Mouse (Mus musculus): ENCODE measurements around the gene 2310011J03Rik. TPM values are rescaled to one million over a fixed set of nuclear protein-coding genes. Genes with fewer than 3 reads are reported as not detected.

Gene 2310011J03Rik
- total and polyA plus RNA-seq, 3 experiments: 34.6 to 46.8 (median 37.5) TPM

DNA sequence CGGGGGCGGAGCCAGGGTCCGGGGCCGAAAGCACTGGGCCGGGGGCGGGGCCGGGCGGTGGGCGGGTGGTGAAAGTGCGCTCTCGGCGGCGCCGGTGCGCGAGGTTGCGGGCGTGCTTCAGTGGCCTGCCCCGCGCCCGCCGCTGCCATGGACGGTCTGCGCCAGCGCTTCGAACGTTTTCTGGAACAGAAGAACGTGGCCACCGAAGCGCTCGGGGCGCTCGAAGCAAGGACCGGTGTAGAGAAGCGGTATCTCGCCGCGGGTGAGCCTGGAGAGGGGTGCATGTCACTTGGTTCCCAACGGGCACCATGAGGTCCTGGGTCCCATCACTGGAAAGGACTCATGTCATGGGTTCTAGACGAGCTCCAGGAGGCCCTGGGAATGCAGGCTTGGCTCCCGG, 9.7 kb upstream of the 2310011J03Rik start:
- Histone ChIP-seq H3K4me3 (replicated peaks in 1 of 3; ENCODE audit: low read depth in 2 of 3, low read length in 2 of 3, poor library complexity in 1 of 3) (peak overlapping the region; percentile 55 to 71 (median 55)), H3K4me2 (ENCODE audit: insufficient read depth, low read depth, poor library complexity, severe bottlenecking) (peak overlapping the region; percentile 58), H3K9ac (ENCODE audit: insufficient read depth, low read depth) (peak overlapping the region; percentile 41), H3K27me3 (replicated peaks) (peaks cover 64% of the 10 kb centered on the region), H3K36me3 (replicated peaks in 1 of 2; ENCODE audit: control insufficient read depth in 1 of 2, insufficient read depth in 1 of 2, low read length in 1 of 2) (peaks cover 9 to 14% of the 10 kb centered on the region in 2 experiments), H3K79me2 (replicated peaks; ENCODE audit: control insufficient read depth, extremely low read depth, insufficient read depth, poor library complexity, severe bottlenecking) (no peaks in the 10 kb centered on the region), H3K9me3 (replicated peaks; ENCODE audit: low read length) (peaks cover 5% of the 10 kb centered on the region), H3K27ac (ENCODE audit: insufficient read depth, low read depth) (no peak overlapping the region), H3K4me1 (ENCODE audit: control insufficient read depth in 1 of 2, insufficient read depth in 2 of 2) (peaks cover 24 to 40% of the 10 kb centered on the region in 2 experiments)
- no peak for DNase-seq (ENCODE audit: extremely low read depth)
- TF ChIP-seq POLR2A (IDR thresholded peaks at IDR 0.05; ENCODE audit: low read depth, low read length): peak; percentile 39; the same call in 1 of the 2 replicates
- no peak for TF ChIP-seq IRF4 (IDR thresholded peaks at IDR 0.05; ENCODE audit: low read depth, low read length)
- no peak for TF ChIP-seq HCFC1 (IDR thresholded peaks at IDR 0.05; ENCODE audit: low read depth, low read length)
- TF ChIP-seq ELF1 (IDR thresholded peaks at IDR 0.05; ENCODE audit: low read depth, low read length): no peak
- TF ChIP-seq SIN3A (IDR thresholded peaks at IDR 0.05; ENCODE audit: low read length): peak; percentile 21; the same call in 1 of the 2 replicates
- 0 out of 2 replicates have a peak, but pooled peaks have one; percentile 18 for TF ChIP-seq TCF12 (IDR thresholded peaks at IDR 0.05; ENCODE audit: low read depth, low read length)
- no peak for TF ChIP-seq USF1 (IDR thresholded peaks at IDR 0.05; ENCODE audit: low read depth, low read length)
- TF ChIP-seq KAT2A (IDR thresholded peaks at IDR 0.05; ENCODE audit: insufficient replicate concordance, low read length): no peak
- peak; percentile 77 for TF ChIP-seq MXI1 (IDR thresholded peaks at IDR 0.05; ENCODE audit: low read depth, low read length)
- TF ChIP-seq BHLHE40 (IDR thresholded peaks at IDR 0.05; ENCODE audit: low read depth, low read length): 0 out of 2 replicates have a peak, but pooled peaks have one; percentile 8
- no peak for TF ChIP-seq E2F4 (IDR thresholded peaks at IDR 0.05; ENCODE audit: insufficient replicate concordance, low read depth, low read length)
- TF ChIP-seq EP300 (IDR thresholded peaks at IDR 0.05; ENCODE audit: low read length): no peak
- TF ChIP-seq RCOR1 (conservative IDR thresholded peaks at IDR 0.05; ENCODE audit: low read depth, low read length): no peak
- no peak for TF ChIP-seq UBTF (IDR thresholded peaks at IDR 0.05; ENCODE audit: low read depth, low read length)
- TF ChIP-seq JUND (conservative IDR thresholded peaks at IDR 0.05; ENCODE audit: low read depth, low read length): no peak
- TF ChIP-seq MEF2A (IDR thresholded peaks at IDR 0.05; ENCODE audit: borderline replicate concordance, low read depth, low read length): no peak
- no peak for TF ChIP-seq ZC3H11A (IDR thresholded peaks at IDR 0.05; ENCODE audit: low read depth, low read length)
- in situ Hi-C loops (cut with MboI; ENCODE audit: low pct_ligation_motif_present, low pct_unique_long_range_greater_than_20kb, low sequenced_read_pairs) (no loop called here), dilution Hi-C loops (cut with MboI; ENCODE audit: extremely low pct_ligation_motif_present, extremely low pct_unique_long_range_greater_than_20kb, low sequenced_read_pairs) (no loop called here)

DNA sequence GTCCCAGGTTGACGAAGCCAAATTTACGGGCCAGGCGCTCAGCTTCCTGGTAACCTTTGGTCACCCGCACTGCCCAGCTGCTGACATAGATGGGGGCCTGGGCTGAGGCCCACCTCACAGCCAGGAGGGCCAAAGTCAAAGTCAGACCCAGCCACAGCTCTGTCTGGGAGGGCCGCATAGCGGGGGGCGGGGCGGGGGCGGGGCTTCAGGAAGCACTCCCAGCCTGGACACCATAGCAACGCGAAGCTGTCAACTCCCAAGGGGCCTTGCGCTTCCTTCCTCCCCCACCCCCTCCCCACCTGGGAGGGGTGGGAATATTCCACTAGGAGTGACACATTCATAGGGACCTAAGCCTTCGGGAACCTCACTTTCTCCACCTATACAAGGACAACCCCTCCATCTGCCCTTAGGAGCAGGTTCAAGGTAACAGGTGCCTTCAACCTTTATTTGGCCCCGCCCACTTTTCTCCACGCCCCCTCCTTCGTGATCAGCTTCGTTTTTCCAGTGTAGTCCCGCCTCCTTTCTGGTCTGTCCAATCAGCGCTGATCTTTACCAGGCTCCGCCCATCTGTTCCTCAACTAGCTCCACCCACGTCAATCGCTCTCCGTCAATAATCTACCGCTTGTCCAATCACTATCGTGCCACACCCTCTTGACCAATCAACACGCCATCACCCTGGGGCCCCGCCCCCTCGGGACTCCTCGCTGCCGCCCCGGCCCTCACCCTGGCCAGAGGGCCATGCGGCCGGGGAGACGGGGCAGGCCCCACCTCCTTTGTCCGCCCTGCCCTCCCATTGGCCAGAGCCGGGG, 9.1 kb upstream of the 2310011J03Rik start, which contains the start of the genes Pcsk4 and Reep6:
TSS of gene Pcsk4 (minus strand) at position 226 of the 809 bp plus-strand sequence.
TSS of gene Reep6 (plus strand) at position 681 of the 809 bp plus-strand sequence.
- Histone ChIP-seq H3K9me3 (replicated peaks; ENCODE audit: low read length) (peaks cover 5% of the 10 kb centered on the region), H3K9ac (ENCODE audit: insufficient read depth, low read depth) (peak within 1 kb of the TSS; percentile 41), H3K36me3 (replicated peaks in 1 of 2; ENCODE audit: control insufficient read depth in 1 of 2, insufficient read depth in 1 of 2, low read length in 1 of 2) (peaks cover 3 to 8% of the 10 kb centered on the region in 2 experiments), H3K27me3 (replicated peaks) (peaks cover 70% of the 10 kb centered on the region), H3K79me2 (replicated peaks; ENCODE audit: control insufficient read depth, extremely low read depth, insufficient read depth, poor library complexity, severe bottlenecking) (no peaks in the 10 kb centered on the region), H3K4me1 (ENCODE audit: control insufficient read depth in 1 of 2, insufficient read depth in 2 of 2) (peaks cover 28 to 40% of the 10 kb centered on the region in 2 experiments), H3K4me3 (replicated peaks in 1 of 3; ENCODE audit: low read depth in 2 of 3, low read length in 2 of 3, poor library complexity in 1 of 3) (peak within 1 kb of the TSS; percentile 55 to 71 (median 55)), H3K27ac (ENCODE audit: insufficient read depth, low read depth) (no peak within 1 kb of the TSS), H3K4me2 (ENCODE audit: insufficient read depth, low read depth, poor library complexity, severe bottlenecking) (peak within 1 kb of the TSS; percentile 63)
- dilution Hi-C loops (cut with MboI; ENCODE audit: extremely low pct_ligation_motif_present, extremely low pct_unique_long_range_greater_than_20kb, low sequenced_read_pairs) (no loop called here), in situ Hi-C loops (cut with MboI; ENCODE audit: low pct_ligation_motif_present, low pct_unique_long_range_greater_than_20kb, low sequenced_read_pairs) (no loop called here)
- TF ChIP-seq HCFC1 (IDR thresholded peaks at IDR 0.05; ENCODE audit: low read depth, low read length): 0 out of 2 replicates have a peak, but pooled peaks have one; percentile 21
- TF ChIP-seq NRF1 (IDR thresholded peaks at IDR 0.05; ENCODE audit: low read depth, low read length): no peak
- 0 out of 2 replicates have a peak, but pooled peaks have one; percentile 33 for TF ChIP-seq TBP (conservative IDR thresholded peaks at IDR 0.05; ENCODE audit: low read depth, low read length)
- no peak for TF ChIP-seq ZC3H11A (IDR thresholded peaks at IDR 0.05; ENCODE audit: low read depth, low read length)
- 0 out of 2 replicates have a peak, but pooled peaks have one; percentile 26 for TF ChIP-seq TCF12 (IDR thresholded peaks at IDR 0.05; ENCODE audit: low read depth, low read length)
- TF ChIP-seq MEF2A (IDR thresholded peaks at IDR 0.05; ENCODE audit: borderline replicate concordance, low read depth, low read length): 0 out of 2 replicates have a peak, but pooled peaks have one; percentile 22
- TF ChIP-seq CHD2 (IDR thresholded peaks at IDR 0.05; ENCODE audit: low read length): peak; percentile 61
- 0 out of 2 replicates have a peak, but pooled peaks have one; percentile 55 for TF ChIP-seq KAT2A (IDR thresholded peaks at IDR 0.05; ENCODE audit: insufficient replicate concordance, low read length)
- peak; percentile 40 for TF ChIP-seq ELF1 (IDR thresholded peaks at IDR 0.05; ENCODE audit: low read depth, low read length)
- no peak for TF ChIP-seq CTCF (conservative IDR thresholded peaks at IDR 0.05 in 1 of 2, IDR thresholded peaks at IDR 0.05 in 1 of 2; ENCODE audit: low read depth in 2 of 2, low read length in 2 of 2)
- peak; percentile 81 for TF ChIP-seq SIN3A (IDR thresholded peaks at IDR 0.05; ENCODE audit: low read length)
- peak; percentile 98 for DNase-seq (ENCODE audit: extremely low read depth)

Data from CH12.LX (cell line).